In genomic region chr2:59258821-59259231, GRCm38 (mm10) we compare ENCODE assay signal across 16 mouse cellular contexts.
DNase-seq lines count a peak whose midpoint lies in the region; ATAC-seq lines count a peak whose summit lies in the region.
"Had no signal": no experiment of that assay in that cellular context is flagged by ENCODE, and none has a peak within 500 bp of the region (broad histone marks: within the 10 kb centered on the region; RNA-seq: fewer than 3 reads in every experiment).

No protein-coding gene starts in this region.

- 77% methylated on average over 6 of the region's 6 CpGs for whole genome bisulfite sequencing in midbrain, embryonic 13.5 days
- 71% methylated on average over 6 of the region's 6 CpGs for WGBS in midbrain, embryonic 16.5 days

- H3K27me3 ChIP-seq in midbrain, embryonic 13.5 days = no peaks in the 10 kb centered on the region
- no peaks in the 10 kb centered on the region for H3K27me3 ChIP-seq in midbrain, embryonic 16.5 days (ENCODE audit: control insufficient read depth, insufficient read depth, low read depth, low read length)
- H3K27me3 ChIP-seq: limb, embryonic 12.5 days; Patski had no signal

- H3K9ac ChIP-seq in midbrain, embryonic 13.5 days (replicated peaks) = no peak overlapping the region
- no peak overlapping the region for H3K9ac ChIP-seq in midbrain, embryonic 16.5 days (ENCODE audit: low read depth, low read length)
- H3K9ac ChIP-seq: limb, embryonic 12.5 days had no signal

- H3K4me3 ChIP-seq in midbrain, embryonic 13.5 days (replicated peaks) = no peak overlapping the region
- H3K4me3 ChIP-seq in midbrain, embryonic 16.5 days (ENCODE audit: low read depth, low read length) = no peak overlapping the region
- H3K4me3 ChIP-seq: limb, embryonic 12.5 days had no signal

- no peak overlapping the region for H3K4me2 ChIP-seq in midbrain, embryonic 13.5 days (replicated peaks)
- no peak overlapping the region for H3K4me2 ChIP-seq in midbrain, embryonic 16.5 days (ENCODE audit: low read length)
- H3K4me2 ChIP-seq: limb, embryonic 12.5 days had no signal

- H3K4me1 ChIP-seq in midbrain, embryonic 13.5 days (replicated peaks) = 0 out of 2 replicates have a peak, but pooled peaks cover 4% of the 10 kb centered on the region
- H3K4me1 ChIP-seq in midbrain, embryonic 16.5 days (ENCODE audit: control insufficient read depth, insufficient read depth, low read length) = no peaks in the 10 kb centered on the region

- no peaks in the 10 kb centered on the region for H3K36me3 ChIP-seq in midbrain, embryonic 13.5 days
- no peaks in the 10 kb centered on the region for H3K36me3 ChIP-seq in midbrain, embryonic 16.5 days (ENCODE audit: control insufficient read depth, insufficient read depth, low read length)
- H3K36me3 ChIP-seq: limb, embryonic 12.5 days had no signal

- H3K27ac ChIP-seq in midbrain, embryonic 13.5 days = no peak overlapping the region
- H3K27ac ChIP-seq in midbrain, embryonic 16.5 days (ENCODE audit: low read length) = no peak overlapping the region
- H3K27ac ChIP-seq: limb, embryonic 12.5 days had no signal

- peak; percentile 68 for DNase-seq in heart, adult 11 months
- no peak for DNase-seq in heart, postnatal 4 days
- peak; percentile 12 to 49 for DNase-seq in left cerebral cortex, adult 18-20 months (ENCODE audit: low spot score in 2 of 2)
- peak; percentile 36 for DNase-seq in right cerebral cortex, postnatal 25 days
- DNase-seq in thymus, adult 18-20 months = no peak
- DNase-seq: adrenal gland, postnatal 10 days; gastrocnemius, postnatal 14 days; heart, postnatal 10 days; kidney, adult 9 months; thymus, postnatal 4 days had no signal

- 0 out of 2 replicates have a peak, but pooled peaks have one; percentile 24 for ATAC-seq in midbrain, embryonic 13.5 days
- ATAC-seq in midbrain, embryonic 16.5 days = no peak
- no peak for ATAC-seq in erythroblast, adult 5-6 weeks (replicated peaks; ENCODE audit: low FRiP score, poor library complexity, severe bottlenecking)
- ATAC-seq: CD4-positive, CD25-positive, alpha-beta regulatory T cell, adult 4 months; Patski had no signal

- H3K9me3 ChIP-seq in midbrain, embryonic 13.5 days = no peaks in the 10 kb centered on the region
- H3K9me3 ChIP-seq in midbrain, embryonic 16.5 days (replicated peaks; ENCODE audit: control insufficient read depth, low read length, poor library complexity, severe bottlenecking) = no peaks in the 10 kb centered on the region
- H3K9me3 ChIP-seq: limb, embryonic 12.5 days had no signal

Comparison
In these comparisons a context has a peak if more than half of its experiments do, and no peak if none do; other contexts are left out.
1. DNase-seq: peak in heart, adult 11 months (single experiment), left cerebral cortex, adult 18-20 months (2 of 2) and right cerebral cortex, postnatal 25 days (single experiment); none in heart, postnatal 4 days (single experiment) and thymus, adult 18-20 months (0 of 2).